Comparison of ENCODE assay signal across 11 mouse cellular contexts in genomic region chr10:123120666-123121392, GRCm38 (mm10). TPM values are rescaled to one million over a fixed set of nuclear protein-coding genes. Genes with fewer than 3 reads are reported as not detected.
DNase-seq lines count a peak whose midpoint lies in the region; ATAC-seq lines count a peak whose summit lies in the region.
"Had no signal": no experiment of that assay in that cellular context is flagged by ENCODE, and none has a peak within 500 bp of the region (broad histone marks: within the 10 kb centered on the region; RNA-seq: fewer than 3 reads in every experiment).

No protein-coding gene starts in this region.

- H3K27ac ChIP-seq in kidney, embryonic 16.5 days (ENCODE audit: low read length) = no peak overlapping the region
- no peak overlapping the region for H3K27ac ChIP-seq in neural tube, embryonic 15.5 days (replicated peaks)
- H3K27ac ChIP-seq: hindbrain, embryonic 13.5 days had no signal

- H3K27me3 ChIP-seq in kidney, embryonic 16.5 days (ENCODE audit: insufficient read depth, low read length) = no peaks in the 10 kb centered on the region
- H3K27me3 ChIP-seq in neural tube, embryonic 15.5 days (replicated peaks) = no peaks in the 10 kb centered on the region
- H3K27me3 ChIP-seq: hindbrain, embryonic 13.5 days had no signal

- no peaks in the 10 kb centered on the region for H3K4me1 ChIP-seq in kidney, embryonic 16.5 days (ENCODE audit: insufficient read depth, low read length)
- no peaks in the 10 kb centered on the region for H3K4me1 ChIP-seq in neural tube, embryonic 15.5 days
- H3K4me1 ChIP-seq: hindbrain, embryonic 13.5 days had no signal

- no peak overlapping the region for H3K4me2 ChIP-seq in kidney, embryonic 16.5 days (replicated peaks; ENCODE audit: low read depth, low read length)
- H3K4me2 ChIP-seq in neural tube, embryonic 15.5 days = no peak overlapping the region
- H3K4me2 ChIP-seq: hindbrain, embryonic 13.5 days had no signal

- no peaks in the 10 kb centered on the region for H3K9me3 ChIP-seq in kidney, embryonic 16.5 days (ENCODE audit: low read length)
- H3K9me3 ChIP-seq in neural tube, embryonic 15.5 days (replicated peaks) = no peaks in the 10 kb centered on the region
- H3K9me3 ChIP-seq: hindbrain, embryonic 13.5 days had no signal

- peaks cover 56% of the 10 kb centered on the region for H3K36me3 ChIP-seq in kidney, embryonic 16.5 days (ENCODE audit: insufficient read depth, low read length)
- H3K36me3 ChIP-seq in neural tube, embryonic 15.5 days = peaks cover 76% of the 10 kb centered on the region

- no peak for ATAC-seq in kidney, embryonic 16.5 days (ENCODE audit: low FRiP score, low TSS enrichment)
- ATAC-seq in inflammation-experienced regulatory T-cells, adult 6 months = no peak
- no peak for ATAC-seq in neural tube, embryonic 15.5 days (ENCODE audit: low FRiP score)

- H3K4me3 ChIP-seq in kidney, embryonic 16.5 days (ENCODE audit: low read length) = no peak overlapping the region
- H3K4me3 ChIP-seq in neural tube, embryonic 15.5 days (replicated peaks) = no peak overlapping the region
- H3K4me3 ChIP-seq: hindbrain, embryonic 13.5 days; myocyte had no signal

- DNase-seq in kidney, adult 8-10 months = peak; percentile 24 to 36
- DNase-seq in 3T3-L1 (ENCODE audit: low read depth, low spot score) (peak; percentile 32), ES-CJ7 (ENCODE audit: low read depth, low spot score) (peak; percentile 26)
- peak; percentile 43 to 59 for DNase-seq in kidney, postnatal 36 days
- DNase-seq in cerebellum, adult 11-12 months = no peak
- DNase-seq: cerebellum, postnatal 36 days had no signal

- no peak overlapping the region for H3K9ac ChIP-seq in kidney, embryonic 16.5 days (replicated peaks; ENCODE audit: low read length)
- H3K9ac ChIP-seq in neural tube, embryonic 15.5 days (replicated peaks) = no peak overlapping the region
- H3K9ac ChIP-seq: hindbrain, embryonic 13.5 days had no signal

- WGBS in kidney, embryonic 16.5 days = 94% methylated on average over 14 of the region's 14 CpGs
- 90% methylated on average over 14 of the region's 14 CpGs for WGBS in neural tube, embryonic 15.5 days

RNA-seq across cellular contexts. Expression of gene Mon2, which starts 44.5 kb away (rescaled TPM):
- polyA plus RNA-seq in kidney, embryonic 16.5 days (2015; fragmentation: Nextera tagmentation; extraction: Ambion mirVana) = 19.0 and 22.6 TPM in 2 replicates
- polyA plus RNA-seq in inflammation-experienced regulatory T-cells, adult 6 months (2017; shearing (Covaris generic)) = 10 to 100 TPM; 12.3 to 39.6 (median 34.4) TPM
- polyA plus RNA-seq in neural tube, embryonic 15.5 days (2015; fragmentation: Nextera tagmentation; extraction: Ambion mirVana) = 21.0 and 22.8 TPM in 2 replicates
